Mouse (Mus musculus) bone marrow macrophage, adult 2 months (primary cell): ENCODE measurements around the gene Npm1.

Source experiments
- CTCF ChIP-seq: IDR thresholded peaks from 2 replicates; pipeline ENCODE4 v1.5.1; 2012; ENCODE audit warnings: low read depth, mild to moderate bottlenecking, low read length, moderate library complexity
- POLR2A ChIP-seq: IDR thresholded peaks from 2 replicates; pipeline ENCODE4 v1.6.1; 2012; ENCODE audit warnings: mild to moderate bottlenecking, low read depth, low read length, borderline replicate concordance

DNA sequence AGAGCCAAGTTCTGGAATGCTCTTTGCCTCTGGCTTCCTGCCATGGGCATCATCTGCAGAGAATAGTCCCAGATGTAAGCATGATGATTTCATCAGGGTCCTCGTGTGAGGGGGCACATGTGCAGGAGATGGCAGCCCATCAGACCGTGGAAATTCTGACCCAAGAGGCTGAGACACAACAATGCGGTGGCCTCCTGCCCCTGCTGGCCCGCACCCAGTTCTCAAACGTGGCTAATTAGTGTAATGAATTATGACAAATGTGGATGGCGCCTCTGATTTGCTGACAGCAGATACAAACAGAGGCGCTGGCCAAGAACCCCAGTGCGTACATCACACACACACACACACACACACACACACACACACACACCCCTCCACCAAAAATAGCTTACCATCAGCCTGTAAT, 58.1 kb downstream of the Npm1 start:
- TF ChIP-seq CTCF (no peak), POLR2A (no peak)
